Mouse (Mus musculus) layer of hippocampus, postnatal 25 days (tissue): Measurements from ENCODE around the gene Six2. TPM values are rescaled to one million over a fixed set of nuclear protein-coding genes. Genes with fewer than 3 reads are reported as not detected.

Experiments
- DNase-seq, 2 experiments: peaks; one replicate each; pipeline ENCODE4 v3.0.0; 2022; ENCODE audit warnings: mixed read lengths in 2 of 2, low spot score in 1 of 2; ENCODE audit errors: extremely low spot score in 1 of 2
- total RNA-seq, 2 experiments: library from RNA; stranded (reverse); gene quantifications; 2 replicates each; pipeline ENCODE4 v1.2.3; 2021

The Six2 gene
- total RNA-seq: under 1 TPM in 1 of 2 experiments, not detected in 1; 0.20 TPM

- no peak for DNase-seq
These were observed at the start of gene Six2 for GRCm38 (mm10) chr17:85688236-85688910. Six2 (minus strand) TSS chr17:85688274.

- no peak for DNase-seq
These were observed 49.2 kb upstream of the Six2 start for GRCm38 (mm10) chr17:85737090-85737780.

- no peak for DNase-seq
These were observed 43.3 kb upstream of the Six2 start for GRCm38 (mm10) chr17:85731329-85731728.

GRCm38 (mm10) chr17:85730231-85731015 is 42.3 kb upstream of the Six2 start:
- no peak for DNase-seq

- peak in 1 of 2 experiments; percentile 20 for DNase-seq
These were observed 40.1 kb upstream of the Six2 start for GRCm38 (mm10) chr17:85728071-85728718.

GRCm38 (mm10) chr17:85725988-85726387 is 37.9 kb upstream of the Six2 start:
- no peak for DNase-seq

- DNase-seq: no peak
These were observed 35.1 kb upstream of the Six2 start for GRCm38 (mm10) chr17:85723166-85723565.

- no peak for DNase-seq
These were observed 29.2 kb upstream of the Six2 start for GRCm38 (mm10) chr17:85717266-85717665.

- no peak for DNase-seq
These were observed 27.7 kb upstream of the Six2 start for GRCm38 (mm10) chr17:85715784-85716183.

- DNase-seq: no peak
These were observed 26.3 kb upstream of the Six2 start for GRCm38 (mm10) chr17:85714370-85714769.

- DNase-seq: no peak
These were observed 24.8 kb upstream of the Six2 start for GRCm38 (mm10) chr17:85712874-85713273.

GRCm38 (mm10) chr17:85704369-85705260 is 16.5 kb upstream of the Six2 start:
- no peak for DNase-seq

GRCm38 (mm10) chr17:85700028-85700427 is 12.0 kb upstream of the Six2 start:
- DNase-seq: no peak

GRCm38 (mm10) chr17:85698643-85699042 is 10.6 kb upstream of the Six2 start:
- DNase-seq: no peak

GRCm38 (mm10) chr17:85697976-85698375 is 9.9 kb upstream of the Six2 start:
- no peak for DNase-seq

GRCm38 (mm10) chr17:85694499-85694898 is 6.4 kb upstream of the Six2 start:
- DNase-seq: no peak

- DNase-seq: no peak
These were observed 5.0 kb upstream of the Six2 start for GRCm38 (mm10) chr17:85693101-85693500.

- DNase-seq: no peak
These were observed 4.5 kb upstream of the Six2 start for GRCm38 (mm10) chr17:85692594-85692993.

- DNase-seq: no peak
These were observed 3.8 kb upstream of the Six2 start for GRCm38 (mm10) chr17:85691701-85692536.
